Mouse (Mus musculus): ENCODE measurements around the gene 4931414P19Rik. TPM values are rescaled to one million over a fixed set of nuclear protein-coding genes. Genes with fewer than 3 reads are reported as not detected.
A peak's percentile ranks its signal among the peaks of the same experiment; 100 is the strongest.

Gene 4931414P19Rik
- total and polyA plus RNA-seq, 3 experiments: 1.5 to 2.9 (median 2.7) TPM

- H3K4me1 ChIP-seq (ENCODE audit: control insufficient read depth in 1 of 2, insufficient read depth in 2 of 2): peaks cover 0 to 18% of the 10 kb centered on the region in 2 experiments; a peak in 2 of 4 replicates
- H3K9me3 ChIP-seq (replicated peaks; ENCODE audit: low read length): no peaks in the 10 kb centered on the region
- peaks cover 7% of the 10 kb centered on the region; the same call in 1 of the 2 replicates for H3K79me2 ChIP-seq (replicated peaks; ENCODE audit: control insufficient read depth, extremely low read depth, insufficient read depth, poor library complexity, severe bottlenecking)
- H3K27me3 ChIP-seq (replicated peaks): no peaks in the 10 kb centered on the region
- H3K36me3 ChIP-seq (replicated peaks in 1 of 2; ENCODE audit: control insufficient read depth in 1 of 2, insufficient read depth in 1 of 2, low read length in 1 of 2): peaks cover 20 to 37% of the 10 kb centered on the region in 2 experiments
- DNase-seq (ENCODE audit: extremely low read depth): peak; percentile 50
- peak overlapping the region; percentile 91 for H3K4me2 ChIP-seq (ENCODE audit: insufficient read depth, low read depth, poor library complexity, severe bottlenecking)
- H3K9ac ChIP-seq (ENCODE audit: insufficient read depth, low read depth): peak overlapping the region; percentile 77
- in situ Hi-C loops (cut with MboI; ENCODE audit: low pct_ligation_motif_present, low pct_unique_long_range_greater_than_20kb, low sequenced_read_pairs): loop anchor here (25.0 kb wide), 1 partner anchor 491 kb away; no protein-coding TSS in a partner anchor
- H3K4me3 ChIP-seq (replicated peaks in 1 of 3; ENCODE audit: low read depth in 2 of 3, low read length in 2 of 3, poor library complexity in 1 of 3): peak overlapping the region; percentile 63 to 80 (median 72)
- TF ChIP-seq JUN (IDR thresholded peaks at IDR 0.05; ENCODE audit: insufficient read depth, low read depth, low read length) (no peak), ELF1 (IDR thresholded peaks at IDR 0.05; ENCODE audit: low read depth, low read length) (no peak), SIN3A (IDR thresholded peaks at IDR 0.05; ENCODE audit: low read length) (peak; percentile 31; the same call in 1 of the 2 replicates), ETS1 (conservative IDR thresholded peaks at IDR 0.05; ENCODE audit: low read depth, low read length) (no peak), MYC (IDR thresholded peaks at IDR 0.05; ENCODE audit: low read depth, low read length) (peak; percentile 48; the same call in 1 of the 2 replicates), POLR2A (IDR thresholded peaks at IDR 0.05; ENCODE audit: low read depth, low read length) (no peak), NRF1 (IDR thresholded peaks at IDR 0.05; ENCODE audit: low read depth, low read length) (no peak), MXI1 (IDR thresholded peaks at IDR 0.05; ENCODE audit: low read depth, low read length) (peak; percentile 83; the same call in 1 of the 2 replicates), ZC3H11A (IDR thresholded peaks at IDR 0.05; ENCODE audit: low read depth, low read length) (no peak), BHLHE40 (IDR thresholded peaks at IDR 0.05; ENCODE audit: low read depth, low read length) (peak; percentile 40; the same call in 1 of the 2 replicates), EP300 (IDR thresholded peaks at IDR 0.05; ENCODE audit: low read length) (peak; percentile 14; the same call in 1 of the 2 replicates), PAX5 (IDR thresholded peaks at IDR 0.05; ENCODE audit: low read length) (no peak), UBTF (IDR thresholded peaks at IDR 0.05; ENCODE audit: low read depth, low read length) (no peak), ZNF384 (IDR thresholded peaks at IDR 0.05; ENCODE audit: low read depth, low read length) (no peak), JUND (conservative IDR thresholded peaks at IDR 0.05; ENCODE audit: low read depth, low read length) (no peak), USF2 (conservative IDR thresholded peaks at IDR 0.05; ENCODE audit: low read depth, low read length) (no peak), RAD21 (IDR thresholded peaks at IDR 0.05; ENCODE audit: low read depth, low read length) (no peak), NELFE (IDR thresholded peaks at IDR 0.05; ENCODE audit: low read depth, low read length) (no peak), MAX (IDR thresholded peaks at IDR 0.05; ENCODE audit: low read length) (no peak), ZMIZ1 (IDR thresholded peaks at IDR 0.05; ENCODE audit: low read depth, low read length) (no peak), TCF12 (IDR thresholded peaks at IDR 0.05; ENCODE audit: low read depth, low read length) (no peak), CTCF (conservative IDR thresholded peaks at IDR 0.05 in 1 of 2, IDR thresholded peaks at IDR 0.05 in 1 of 2; ENCODE audit: low read depth in 2 of 2, low read length in 2 of 2) (no peak), CHD1 (IDR thresholded peaks at IDR 0.05; ENCODE audit: low read depth, low read length) (peak; percentile 79; the same call in 1 of the 2 replicates), GABPA (IDR thresholded peaks at IDR 0.05; ENCODE audit: insufficient replicate concordance, low read depth, low read length) (no peak), CHD2 (IDR thresholded peaks at IDR 0.05; ENCODE audit: low read length) (no peak; the same call in 1 of the 2 replicates), POLR2AphosphoS2 (IDR thresholded peaks at IDR 0.05; ENCODE audit: low read depth, low read length) (no peak), IRF4 (IDR thresholded peaks at IDR 0.05; ENCODE audit: low read depth, low read length) (no peak), ZKSCAN1 (IDR thresholded peaks at IDR 0.05; ENCODE audit: borderline replicate concordance, low read depth, low read length) (no peak), MEF2A (IDR thresholded peaks at IDR 0.05; ENCODE audit: borderline replicate concordance, low read depth, low read length) (no peak), E2F4 (IDR thresholded peaks at IDR 0.05; ENCODE audit: insufficient replicate concordance, low read depth, low read length) (no peak)
- dilution Hi-C loops (cut with MboI; ENCODE audit: extremely low pct_ligation_motif_present, extremely low pct_unique_long_range_greater_than_20kb, low sequenced_read_pairs): no loop called here
- H3K27ac ChIP-seq (ENCODE audit: insufficient read depth, low read depth): peak overlapping the region; percentile 88
These were observed 52.3 kb downstream of the 4931414P19Rik start for GRCm38 (mm10) chr14:54553454-54553974.
